Mouse (Mus musculus) forebrain, embryonic 12.5 days (tissue): Measurements from ENCODE around the gene Rps6kl1. TPM values are rescaled to one million over a fixed set of nuclear protein-coding genes. Genes with fewer than 3 reads are reported as not detected.

Experiments
- ATAC-seq: fragments of 200-750 bp; cut with Nextera tagmentation; 2 replicates; pipeline ENCODE4 v1.8.0; 2017; ENCODE audit warnings: moderate TSS enrichment; ENCODE audit not compliant: low FRiP score
- H3K27ac ChIP-seq: fragments of 300-500 bp; sonication (generic); 2 replicates; pipeline ENCODE4 v1.5.1; 2016; ENCODE audit warnings: mild to moderate bottlenecking
- H3K27me3 ChIP-seq: fragments of 300-500 bp; sonication (generic); 2 replicates; pipeline ENCODE4 v1.6.1; 2016; ENCODE audit warnings: mild to moderate bottlenecking
- H3K36me3 ChIP-seq: fragments of 300-500 bp; sonication (generic); replicated peaks from 2 replicates; pipeline ENCODE4 v1.6.1; 2016; ENCODE audit warnings: mild to moderate bottlenecking
- H3K4me1 ChIP-seq: fragments of 300-500 bp; sonication (generic); 2 replicates; pipeline ENCODE4 v1.6.1; 2016
- H3K4me2 ChIP-seq: fragments of 300-500 bp; sonication (generic); 2 replicates; pipeline ENCODE4 v1.6.1; 2016; ENCODE audit warnings: mild to moderate bottlenecking, moderate library complexity
- H3K4me3 ChIP-seq: fragments of 300-500 bp; sonication (generic); replicated peaks from 2 replicates; pipeline ENCODE4 v1.5.1; 2016; ENCODE audit warnings: mild to moderate bottlenecking
- H3K9ac ChIP-seq: fragments of 300-500 bp; sonication (generic); 2 replicates; pipeline ENCODE4 v1.6.1; 2016; ENCODE audit warnings: mild to moderate bottlenecking
- H3K9me3 ChIP-seq: fragments of 300-500 bp; sonication (generic); 2 replicates; pipeline ENCODE4 v1.6.1; 2016
- WGBS: fragments of 180-500 bp; shearing (Covaris S2); methylation state at CpG from one replicate; pipeline ENCODE4 v1.1.7; 2016; 5-methylcytosine and 5-hydroxymethylcytosine counted together
- polyA plus RNA-seq: library from polyadenylated mRNA; unstranded; fragments of >200 nt; fragmentation: Nextera tagmentation; extraction: Ambion mirVana; gene quantifications from 2 replicates; pipeline ENCODE4 v1.2.1, GENCODE M21; 2016

The Rps6kl1 gene
- polyA plus RNA-seq, 1 experiment from 2014 or later: 6.1 TPM

DNA sequence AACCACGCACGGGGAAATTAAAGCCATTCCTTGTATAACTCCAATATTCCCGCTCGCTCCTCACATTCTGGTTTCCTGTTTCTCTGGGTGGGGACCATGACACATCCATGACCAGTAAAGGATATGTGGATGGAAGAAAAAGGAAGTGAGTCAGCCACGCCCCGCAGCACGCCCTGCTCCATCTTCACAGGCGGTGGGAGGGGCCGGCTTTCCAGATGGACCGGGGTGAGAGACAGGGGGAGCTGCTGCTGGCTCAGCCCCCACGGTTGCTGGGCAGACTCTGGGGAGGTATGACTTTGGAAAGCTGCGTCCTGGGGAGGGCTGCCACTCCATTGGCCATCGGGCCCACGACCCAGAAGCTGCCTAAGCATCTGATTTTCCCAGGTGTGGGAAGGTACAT, 57.1 kb downstream of the Rps6kl1 start:
- Histone ChIP-seq H3K4me1 (peaks cover 3% of the 10 kb centered on the region), H3K4me2 (no peak overlapping the region), H3K9me3 (0 out of 2 replicates have a peak, but pooled peaks cover under 1% of the 10 kb centered on the region), H3K27me3 (no peaks in the 10 kb centered on the region), H3K9ac (no peak overlapping the region), H3K36me3 (peaks cover 7% of the 10 kb centered on the region), H3K27ac (no peak overlapping the region), H3K4me3 (no peak overlapping the region)
- no peak for ATAC-seq
- WGBS: 43% methylated on average over 14 of the region's 14 CpGs

- Histone ChIP-seq H3K27me3 (no peaks in the 10 kb centered on the region), H3K9me3 (0 out of 2 replicates have a peak, but pooled peaks cover 3% of the 10 kb centered on the region), H3K27ac (no peak overlapping the region), H3K4me1 (peaks cover 3% of the 10 kb centered on the region), H3K4me3 (no peak overlapping the region), H3K36me3 (peaks cover 25% of the 10 kb centered on the region), H3K9ac (no peak overlapping the region), H3K4me2 (no peak overlapping the region)
- 9% methylated on average over 3 of the region's 3 CpGs for WGBS
- ATAC-seq: no peak
Measured at GRCm38 (mm10) chr12:85092214-85092613, 58.9 kb downstream of the Rps6kl1 start.

GRCm38 (mm10) chr12:85091190-85091589, 59.9 kb downstream of the Rps6kl1 start:
- 81% methylated on average over 3 of the region's 3 CpGs for WGBS
- H3K36me3 ChIP-seq: peaks cover 33% of the 10 kb centered on the region
- H3K9me3 ChIP-seq: 0 out of 2 replicates have a peak, but pooled peaks cover 3% of the 10 kb centered on the region
- no peak overlapping the region for H3K4me3 ChIP-seq
- no peak overlapping the region for H3K9ac ChIP-seq
- no peaks in the 10 kb centered on the region for H3K27me3 ChIP-seq
- no peak overlapping the region for H3K27ac ChIP-seq
- no peak overlapping the region for H3K4me2 ChIP-seq
- H3K4me1 ChIP-seq: peaks cover 3% of the 10 kb centered on the region
- no peak for ATAC-seq

- 0 out of 2 replicates have a peak, but pooled peaks cover 3% of the 10 kb centered on the region for H3K9me3 ChIP-seq
- H3K4me1 ChIP-seq: no peaks in the 10 kb centered on the region
- no peak overlapping the region for H3K4me2 ChIP-seq
- no peak overlapping the region for H3K9ac ChIP-seq
- no peak overlapping the region for H3K4me3 ChIP-seq
- no peak overlapping the region for H3K27ac ChIP-seq
- no peak for ATAC-seq
- H3K36me3 ChIP-seq: peaks cover 36% of the 10 kb centered on the region
- WGBS: 95% methylated on average over 12 of the region's 12 CpGs
- H3K27me3 ChIP-seq: no peaks in the 10 kb centered on the region
Measured at GRCm38 (mm10) chr12:85087845-85088244, 63.2 kb downstream of the Rps6kl1 start.

Other genes with a start within 250 kb of the Rps6kl1 start
- 132 TPM in 2 replicates for gene Fcf1, start 180.4 kb downstream of the Rps6kl1 start, polyA plus RNA-seq
- gene Arel1, start 180.4 kb downstream of the Rps6kl1 start, polyA plus RNA-seq: 27.6 and 27.9 TPM in 2 replicates
- 45.5 and 47.8 TPM in 2 replicates for gene Ylpm1, start 154.9 kb downstream of the Rps6kl1 start, polyA plus RNA-seq
- gene Prox2, start 40.5 kb downstream of the Rps6kl1 start, polyA plus RNA-seq: 3.1 and 4.3 TPM in 2 replicates
- gene Dlst, start 40.4 kb downstream of the Rps6kl1 start, polyA plus RNA-seq: 104 and 109 TPM in 2 replicates
- 6.3 and 7.5 TPM in 2 replicates for gene Pgf, start 26.5 kb upstream of the Rps6kl1 start, polyA plus RNA-seq
- gene Eif2b2, start 68.2 kb upstream of the Rps6kl1 start, polyA plus RNA-seq: 94.6 and 98.3 TPM in 2 replicates
- 11.0 and 11.2 TPM in 2 replicates for gene Mlh3, start 119.3 kb upstream of the Rps6kl1 start, polyA plus RNA-seq
- gene Acyp1, start 137.2 kb upstream of the Rps6kl1 start, polyA plus RNA-seq: 62.1 and 62.2 TPM in 2 replicates
- 1.1 and 1.6 TPM in 2 replicates for gene Zc2hc1c, start 137.3 kb upstream of the Rps6kl1 start, polyA plus RNA-seq
- gene Nek9, start 188.1 kb upstream of the Rps6kl1 start, polyA plus RNA-seq: 23.7 and 24.5 TPM in 2 replicates
- gene Tmed10, start 223.6 kb upstream of the Rps6kl1 start, polyA plus RNA-seq: 208 and 214 TPM in 2 replicates